Mouse (Mus musculus) lung, postnatal 0 days (tissue): Measurements from ENCODE around the gene Olah.

Experiments
- CTCF ChIP-seq: IDR thresholded peaks from 2 replicates; pipeline ENCODE4 v1.5.1; 2016; ENCODE audit warnings: antibody characterized with exemption, mild to moderate bottlenecking
- EP300 ChIP-seq: IDR thresholded peaks from 2 replicates; pipeline ENCODE4 v1.6.1; 2016; ENCODE audit warnings: antibody characterized with exemption, mild to moderate bottlenecking, control low read depth

DNA sequence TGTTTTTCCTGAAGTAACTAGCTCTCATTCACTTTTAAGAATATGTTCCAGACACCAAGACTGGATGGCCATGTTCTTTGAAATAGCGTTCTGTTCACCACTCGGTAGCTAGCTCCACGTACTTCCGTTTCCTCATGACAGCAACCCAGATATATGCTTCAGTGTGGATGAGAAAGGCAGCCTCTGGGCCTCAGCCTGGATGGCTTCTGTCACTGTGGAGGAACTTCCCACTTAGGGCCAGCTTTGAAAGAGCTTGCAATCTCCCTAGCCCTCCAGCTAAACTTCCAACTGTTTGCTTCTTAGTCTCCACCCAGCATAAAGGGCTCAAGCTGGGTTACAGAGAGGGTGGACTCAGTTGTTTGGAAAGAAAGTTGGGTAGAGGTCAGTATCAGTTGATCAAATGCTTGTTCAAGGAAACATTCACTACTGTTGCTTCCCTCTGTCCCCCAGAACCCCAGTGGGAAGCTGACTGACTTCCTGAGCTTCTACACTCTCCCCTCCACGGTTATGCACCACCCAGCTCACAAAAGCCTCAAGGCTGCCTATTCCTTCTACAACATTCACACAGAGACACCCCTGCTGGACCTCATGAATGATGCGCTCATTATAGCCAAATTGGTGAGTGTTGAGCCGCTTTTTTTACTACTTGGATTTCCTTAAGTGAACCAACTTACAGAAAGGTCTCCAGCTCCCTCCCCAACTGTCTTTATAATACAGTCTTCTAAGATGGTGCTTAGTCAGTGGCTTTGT is 72.5 kb downstream of the Olah start:
- TF ChIP-seq CTCF = no peak
- no peak for TF ChIP-seq EP300
